Mouse (Mus musculus) limb, embryonic 13.5 days (tissue): ENCODE data around the gene Hmgn1. TPM values are rescaled to one million over a fixed set of nuclear protein-coding genes. Genes with fewer than 3 reads are reported as not detected.
A peak's percentile ranks its signal among the peaks of the same experiment; 100 is the strongest.

ENCODE experiments used
- ATAC-seq: fragments of 200-750 bp; cut with Nextera tagmentation; 2 replicates; pipeline ENCODE4 v1.8.0; 2017; ENCODE audit warnings: low read depth, moderate number of reproducible peaks, moderate TSS enrichment; ENCODE audit not compliant: low FRiP score
- H3K27ac ChIP-seq: fragments of 300-500 bp; sonication (generic); 2 replicates; pipeline ENCODE4 v1.5.1; 2015; ENCODE audit warnings: inconsistent platforms, mild to moderate bottlenecking, moderate library complexity
- H3K27me3 ChIP-seq: fragments of 300-500 bp; sonication (generic); 2 replicates; pipeline ENCODE4 v1.6.1; 2015; ENCODE audit warnings: mild to moderate bottlenecking, inconsistent platforms
- H3K36me3 ChIP-seq: fragments of 300-500 bp; sonication (generic); 2 replicates; pipeline ENCODE4 v1.6.1; 2015; ENCODE audit warnings: inconsistent platforms, mild to moderate bottlenecking, moderate library complexity
- H3K4me1 ChIP-seq: fragments of 300-500 bp; sonication (generic); 2 replicates; pipeline ENCODE4 v1.6.1; 2015; ENCODE audit warnings: inconsistent platforms
- H3K4me2 ChIP-seq: fragments of 300-500 bp; sonication (generic); replicated peaks from 2 replicates; pipeline ENCODE4 v1.6.1; 2015; ENCODE audit warnings: inconsistent platforms, mild to moderate bottlenecking, moderate library complexity
- H3K4me3 ChIP-seq: fragments of 300-500 bp; sonication (generic); 2 replicates; pipeline ENCODE4 v1.5.1; 2015; ENCODE audit warnings: moderate library complexity, mild to moderate bottlenecking, inconsistent platforms
- H3K9ac ChIP-seq: fragments of 300-500 bp; sonication (generic); 2 replicates; pipeline ENCODE4 v1.6.1; 2015; ENCODE audit warnings: mild to moderate bottlenecking, inconsistent platforms
- H3K9me3 ChIP-seq: fragments of 300-500 bp; sonication (generic); 2 replicates; pipeline ENCODE4 v1.6.1; 2016; ENCODE audit warnings: inconsistent platforms
- WGBS: fragments of 180-500 bp; shearing (Covaris S2); methylation state at CpG from one replicate; pipeline ENCODE4 v1.1.7; 2015; 5-methylcytosine and 5-hydroxymethylcytosine counted together
- polyA plus RNA-seq: library from polyadenylated mRNA; unstranded; fragments of >200 nt; fragmentation: Nextera tagmentation; extraction: Ambion mirVana; gene quantifications from 2 replicates; pipeline ENCODE4 v1.2.1, GENCODE M21; 2015

Gene Hmgn1
- 756 and 813 TPM in 2 replicates for polyA plus RNA-seq

DNA sequence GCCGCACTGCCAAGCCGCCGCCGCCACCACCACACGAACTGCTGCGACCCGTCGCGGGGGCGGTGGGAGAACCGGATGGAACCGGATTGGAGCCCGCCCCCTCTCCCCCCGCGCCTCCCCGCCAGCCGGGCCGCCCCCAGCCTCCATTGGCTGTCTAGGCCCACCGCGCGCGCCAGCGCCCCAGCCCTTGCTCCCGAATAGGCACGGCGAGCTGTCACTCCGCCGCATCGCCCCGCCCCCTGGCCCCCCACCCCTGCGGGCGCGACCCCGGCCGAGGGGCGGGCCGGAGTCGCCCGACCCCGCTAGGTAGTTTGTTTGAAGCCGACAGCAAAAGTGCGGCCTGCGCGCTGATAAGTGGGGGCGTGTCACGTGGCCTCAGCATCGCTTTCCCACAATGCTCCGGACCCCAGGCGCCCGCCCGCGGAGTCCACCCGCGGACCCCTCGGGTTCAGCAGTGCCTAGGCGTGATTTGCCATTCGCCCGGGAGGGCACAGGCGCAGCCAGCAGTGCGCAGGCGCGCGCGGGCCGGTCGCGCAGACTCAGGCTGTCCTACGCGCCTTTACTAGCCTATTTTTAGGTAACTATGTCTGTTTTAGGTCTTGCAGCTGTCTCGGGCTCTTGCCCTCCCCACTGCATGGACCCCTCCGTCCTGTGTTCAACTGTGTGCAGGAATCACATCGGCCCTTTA lies at the start of gene Hmgn1:
Gene Hmgn1, minus strand, starts transcription at position 73 of the 688 bp plus-strand sequence.
- Histone ChIP-seq H3K9me3 (no peaks in the 10 kb centered on the region), H3K4me3 (peak within 1 kb of the TSS; percentile 97), H3K36me3 (peaks cover 39% of the 10 kb centered on the region), H3K27ac (peak within 1 kb of the TSS; percentile 97), H3K4me1 (peaks cover 30% of the 10 kb centered on the region), H3K4me2 (peak within 1 kb of the TSS; percentile 92), H3K27me3 (no peaks in the 10 kb centered on the region), H3K9ac (peak within 1 kb of the TSS; percentile 98)
- under 1% methylated on average over 58 of the region's 72 CpGs for WGBS
- peak; percentile 97 for ATAC-seq

DNA sequence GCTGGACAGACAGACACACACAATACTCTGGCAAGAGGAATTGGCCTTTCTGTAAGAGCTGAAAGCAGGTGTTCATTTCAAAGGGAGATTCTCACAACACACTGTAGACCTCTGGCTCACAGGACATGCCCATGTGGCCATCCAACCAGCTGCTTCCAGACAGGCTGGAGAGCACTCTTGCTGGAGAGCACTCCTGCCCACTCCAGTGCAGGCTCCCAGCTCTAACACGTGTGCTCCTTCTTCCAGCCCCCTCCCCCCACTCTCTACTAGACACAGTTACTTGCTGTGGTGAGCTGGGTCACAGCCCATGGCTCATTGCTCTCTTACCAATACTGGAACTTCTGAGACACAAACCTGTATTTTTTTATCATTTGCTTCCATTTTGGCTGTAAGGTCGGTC lies 47.9 kb upstream of the Hmgn1 start:
- Histone ChIP-seq H3K9me3 (peaks cover 6% of the 10 kb centered on the region), H3K9ac (no peak overlapping the region), H3K4me2 (no peak overlapping the region), H3K27ac (no peak overlapping the region), H3K36me3 (no peaks in the 10 kb centered on the region), H3K4me3 (no peak overlapping the region), H3K4me1 (no peaks in the 10 kb centered on the region), H3K27me3 (no peaks in the 10 kb centered on the region)
- 40% methylated on average over 2 of the region's 2 CpGs for WGBS
- no peak for ATAC-seq

DNA sequence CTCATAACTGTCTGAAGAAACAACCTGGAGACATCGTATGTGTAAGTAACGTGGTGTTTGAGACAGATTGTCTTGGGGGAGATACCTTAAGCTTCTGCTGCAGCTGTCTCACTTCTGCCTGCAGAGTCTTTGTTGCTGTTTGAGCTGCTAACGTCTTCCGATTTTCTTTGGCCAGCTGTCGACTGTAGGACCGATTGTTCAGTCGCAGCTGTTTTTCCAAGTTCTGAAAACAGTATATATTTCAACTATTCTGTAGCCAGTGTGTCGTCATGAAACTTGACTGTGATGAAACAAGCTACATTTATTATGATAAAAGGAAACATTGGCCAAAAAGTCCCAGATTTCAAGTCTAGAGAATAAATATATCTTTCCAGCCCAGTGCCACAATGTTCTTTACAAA lies 46.1 kb upstream of the Hmgn1 start:
- Histone ChIP-seq H3K4me3 (no peak overlapping the region), H3K4me1 (no peaks in the 10 kb centered on the region), H3K9me3 (no peaks in the 10 kb centered on the region), H3K9ac (no peak overlapping the region), H3K27ac (no peak overlapping the region), H3K27me3 (no peaks in the 10 kb centered on the region), H3K4me2 (no peak overlapping the region), H3K36me3 (no peaks in the 10 kb centered on the region)
- ATAC-seq = no peak
- 75% methylated on average over 8 of the region's 8 CpGs for WGBS

- Histone ChIP-seq H3K4me3 (no peak overlapping the region), H3K36me3 (no peaks in the 10 kb centered on the region), H3K9ac (no peak overlapping the region), H3K4me2 (no peak overlapping the region), H3K27me3 (no peaks in the 10 kb centered on the region), H3K9me3 (no peaks in the 10 kb centered on the region), H3K4me1 (no peaks in the 10 kb centered on the region), H3K27ac (no peak overlapping the region)
- 84% methylated on average over 4 of the region's 4 CpGs for WGBS
- no peak for ATAC-seq
Measured at GRCm38 (mm10) chr16:96168837-96169236, 41.3 kb upstream of the Hmgn1 start.

GRCm38 (mm10) chr16:96165723-96166264 lies 38.3 kb upstream of the Hmgn1 start:
- H3K4me3 ChIP-seq = no peak overlapping the region
- no peak for ATAC-seq
- no peak overlapping the region for H3K27ac ChIP-seq
- no peaks in the 10 kb centered on the region for H3K27me3 ChIP-seq
- H3K4me2 ChIP-seq = no peak overlapping the region
- no peaks in the 10 kb centered on the region for H3K4me1 ChIP-seq
- 77% methylated on average over 4 of the region's 4 CpGs for WGBS
- no peak overlapping the region for H3K9ac ChIP-seq
- no peaks in the 10 kb centered on the region for H3K36me3 ChIP-seq
- no peaks in the 10 kb centered on the region for H3K9me3 ChIP-seq

DNA sequence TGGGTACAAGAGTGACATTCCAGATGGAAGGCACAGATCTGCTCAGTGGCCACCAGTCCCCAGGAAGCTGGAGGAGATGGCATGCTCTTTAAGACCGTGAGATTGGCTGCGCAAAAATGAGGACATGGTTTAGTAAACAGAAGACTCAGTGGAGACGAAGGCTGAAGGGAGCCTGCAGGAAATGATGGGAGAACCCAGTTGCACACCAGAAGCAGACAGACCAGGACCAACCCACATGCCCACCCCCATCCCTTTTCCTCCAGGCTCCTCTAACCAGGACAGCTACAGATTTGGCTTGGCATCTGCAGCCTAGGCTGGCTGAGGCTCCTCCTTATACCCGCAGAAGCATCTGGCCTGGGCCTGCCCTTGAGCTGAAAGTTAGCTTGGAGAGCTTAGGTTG lies 33.8 kb upstream of the Hmgn1 start:
- Histone ChIP-seq H3K9ac (no peak overlapping the region), H3K4me2 (no peak overlapping the region), H3K4me3 (no peak overlapping the region), H3K27ac (no peak overlapping the region), H3K9me3 (no peaks in the 10 kb centered on the region), H3K4me1 (peaks cover 19% of the 10 kb centered on the region), H3K36me3 (peaks cover 7% of the 10 kb centered on the region; the same call in 1 of the 2 replicates), H3K27me3 (no peaks in the 10 kb centered on the region)
- 92% methylated on average over 4 of the region's 4 CpGs for WGBS
- no peak for ATAC-seq

GRCm38 (mm10) chr16:96160927-96161326 lies 33.4 kb upstream of the Hmgn1 start:
- Histone ChIP-seq H3K9ac (no peak overlapping the region), H3K4me1 (peaks cover 19% of the 10 kb centered on the region), H3K4me2 (no peak overlapping the region), H3K36me3 (peaks cover 9% of the 10 kb centered on the region; the same call in 1 of the 2 replicates), H3K27ac (no peak overlapping the region), H3K9me3 (no peaks in the 10 kb centered on the region), H3K27me3 (no peaks in the 10 kb centered on the region), H3K4me3 (no peak overlapping the region)
- ATAC-seq = no peak
- 85% methylated on average over 1 of the region's 1 CpGs for WGBS

GRCm38 (mm10) chr16:96159794-96160346 lies 32.3 kb upstream of the Hmgn1 start:
- ATAC-seq = no peak
- WGBS = 78% methylated on average over 20 of the region's 20 CpGs

DNA sequence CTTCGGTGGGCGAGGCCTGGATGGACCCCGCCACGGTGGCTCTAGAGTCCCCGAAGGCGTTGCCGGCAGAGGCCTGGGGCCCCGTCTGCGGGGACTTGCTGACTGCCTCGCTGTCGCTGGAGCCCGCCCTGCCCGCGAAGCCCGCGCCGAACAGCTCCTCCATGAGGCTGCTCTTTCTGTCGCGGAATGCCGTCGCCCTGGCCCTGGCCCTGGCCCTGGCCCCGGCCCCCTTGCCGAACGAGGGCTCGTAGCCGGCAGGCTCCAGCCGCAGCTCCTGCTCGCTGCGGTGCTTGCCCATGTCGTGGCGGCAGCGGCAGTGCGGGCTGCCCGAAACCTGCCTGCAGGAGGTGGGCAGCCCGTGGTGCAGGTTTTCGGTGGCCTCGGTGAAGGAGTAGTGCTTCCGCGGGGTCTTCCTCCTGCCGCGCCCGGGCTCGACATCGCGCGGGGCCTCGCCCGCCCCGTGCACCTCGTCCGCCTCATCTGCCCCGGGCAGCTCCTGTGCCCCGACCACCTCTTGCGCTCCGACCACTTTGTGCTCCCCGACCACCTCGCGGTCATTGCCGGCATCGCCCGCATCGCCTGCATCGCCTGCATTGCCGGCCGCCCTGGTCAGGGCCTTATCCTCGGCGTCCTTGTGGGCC lies 31.7 kb upstream of the Hmgn1 start:
- H3K27me3 ChIP-seq = no peaks in the 10 kb centered on the region
- H3K4me3 ChIP-seq = peak overlapping the region; percentile 62
- H3K27ac ChIP-seq = peak overlapping the region; percentile 91
- peak overlapping the region; percentile 91 for H3K4me2 ChIP-seq
- H3K36me3 ChIP-seq = peaks cover 22% of the 10 kb centered on the region
- peaks cover 19% of the 10 kb centered on the region for H3K4me1 ChIP-seq
- H3K9ac ChIP-seq = peak overlapping the region; percentile 95
- under 1% methylated on average over 66 of the region's 67 CpGs for WGBS
- no peaks in the 10 kb centered on the region for H3K9me3 ChIP-seq
- peak; percentile 85 for ATAC-seq

More at GRCm38 (mm10) chr16:96159794-96160346, 32.3 kb upstream of the Hmgn1 start:
- H3K27ac ChIP-seq = peak overlapping the region; percentile 91; the same call in 1 of the 2 replicates
- H3K36me3 ChIP-seq = peaks cover 15% of the 10 kb centered on the region
- H3K4me1 ChIP-seq = peaks cover 19% of the 10 kb centered on the region
- H3K4me2 ChIP-seq = peak overlapping the region; percentile 91
- H3K4me3 ChIP-seq = peak overlapping the region; percentile 62
- peak overlapping the region; percentile 95 for H3K9ac ChIP-seq
- H3K27me3 ChIP-seq = no peaks in the 10 kb centered on the region
- no peaks in the 10 kb centered on the region for H3K9me3 ChIP-seq

- ATAC-seq = 0 out of 2 replicates have a peak, but pooled peaks have one; percentile 10
- H3K9ac ChIP-seq = peak overlapping the region; percentile 95
- H3K36me3 ChIP-seq = peaks cover 27% of the 10 kb centered on the region
- H3K4me1 ChIP-seq = peaks cover 19% of the 10 kb centered on the region
- H3K9me3 ChIP-seq = no peaks in the 10 kb centered on the region
- H3K27ac ChIP-seq = peak overlapping the region; percentile 91
- WGBS = 42% methylated on average over 12 of the region's 12 CpGs
- peak overlapping the region; percentile 91 for H3K4me2 ChIP-seq
- H3K27me3 ChIP-seq = no peaks in the 10 kb centered on the region
- peak overlapping the region; percentile 62 for H3K4me3 ChIP-seq
Measured at GRCm38 (mm10) chr16:96158511-96159080, 31.1 kb upstream of the Hmgn1 start.

- 91% methylated on average over 11 of the region's 11 CpGs for WGBS
- Histone ChIP-seq H3K4me1 (peaks cover 19% of the 10 kb centered on the region), H3K4me2 (no peak overlapping the region), H3K27ac (no peak overlapping the region), H3K4me3 (no peak overlapping the region), H3K36me3 (peaks cover 37% of the 10 kb centered on the region), H3K9ac (no peak overlapping the region), H3K27me3 (no peaks in the 10 kb centered on the region), H3K9me3 (no peaks in the 10 kb centered on the region)
- no peak for ATAC-seq
Measured at GRCm38 (mm10) chr16:96157171-96157570, 29.6 kb upstream of the Hmgn1 start.

GRCm38 (mm10) chr16:96156019-96156418 lies 28.5 kb upstream of the Hmgn1 start:
- H3K9ac ChIP-seq = no peak overlapping the region
- H3K27me3 ChIP-seq = no peaks in the 10 kb centered on the region
- no peak overlapping the region for H3K27ac ChIP-seq
- H3K9me3 ChIP-seq = no peaks in the 10 kb centered on the region
- no peak overlapping the region for H3K4me2 ChIP-seq
- WGBS = 85% methylated on average over 8 of the region's 8 CpGs
- peaks cover 19% of the 10 kb centered on the region for H3K4me1 ChIP-seq
- ATAC-seq = no peak
- H3K4me3 ChIP-seq = no peak overlapping the region
- H3K36me3 ChIP-seq = peaks cover 37% of the 10 kb centered on the region
